Mouse (Mus musculus) liver, embryonic 14 days (tissue): ENCODE results near the gene Vmn2r124. TPM values are rescaled to one million over a fixed set of nuclear protein-coding genes. Genes with fewer than 3 reads are reported as not detected.

Experiments
- polyA plus RNA-seq: library from polyadenylated mRNA; depleted of rRNA; stranded (reverse); fragments of >200 nt; gene quantifications from 2 replicates; pipeline ENCODE4 v1.2.3, GENCODE M21; 2012; rRNA removed

Vmn2r124 gene
- not detected in 2 replicates for polyA plus RNA-seq

DNA sequence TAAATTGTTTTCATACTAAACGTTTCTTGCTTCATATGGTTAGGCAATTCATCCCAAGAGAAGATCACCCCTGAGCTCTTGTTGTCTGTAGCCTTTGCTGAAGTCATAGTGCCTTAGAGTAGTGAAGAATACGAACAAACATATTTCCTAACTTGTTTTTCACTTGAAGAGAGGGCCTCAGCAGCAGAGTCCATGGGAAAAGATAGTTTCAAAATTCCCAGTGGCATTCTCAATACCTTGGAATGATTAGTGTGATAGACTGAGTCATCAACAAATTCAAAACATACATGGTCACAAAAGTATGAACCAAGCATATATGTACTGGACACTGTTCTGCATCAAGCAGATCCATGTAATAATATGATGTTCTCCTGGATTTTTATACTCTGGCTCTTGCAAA is at the start of gene Vmn2r124:
TSS of gene Vmn2r124 (plus strand) at position 301 of the 400 bp plus-strand sequence.

DNA sequence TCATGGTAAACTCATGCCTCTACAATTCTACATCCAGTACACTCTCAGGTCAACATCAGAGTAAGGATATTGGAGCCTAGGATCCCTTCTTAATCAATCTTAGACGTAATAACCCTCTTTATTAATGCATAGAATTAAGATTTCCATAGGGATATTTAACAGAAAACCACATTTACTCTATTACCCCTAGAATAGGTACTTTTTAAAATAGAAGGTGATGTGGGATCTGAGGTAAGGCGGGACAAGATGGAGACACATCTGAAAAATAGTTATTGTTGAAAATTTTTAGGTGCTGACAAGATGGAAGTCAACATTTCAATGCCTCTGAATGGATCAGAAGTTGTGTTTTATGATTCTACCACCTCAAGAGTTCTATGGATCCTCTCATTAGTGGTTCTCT is 27.8 kb upstream of the Vmn2r124 start, which contains the start of gene Fpr-rs4:
TSS of gene Fpr-rs4 (plus strand) at position 301 of the 400 bp plus-strand sequence.

DNA sequence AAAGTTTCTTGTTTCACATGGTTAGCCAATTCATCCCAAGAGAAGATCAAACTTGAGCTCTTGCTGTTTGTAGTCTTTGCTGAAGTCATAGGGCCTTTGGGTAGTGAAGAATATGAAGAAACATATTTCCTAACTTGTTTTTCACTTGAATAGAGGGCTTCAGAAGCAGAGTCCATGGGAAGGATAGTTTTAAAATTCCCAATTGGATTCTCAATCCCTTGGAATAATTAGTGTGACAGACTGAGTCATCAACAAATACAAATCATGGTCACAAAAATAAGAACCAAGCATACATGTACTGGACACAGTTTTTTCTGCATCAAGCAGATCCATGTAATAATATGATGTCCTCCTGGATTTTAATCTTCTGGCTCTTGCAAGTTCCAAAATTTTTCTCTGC is 35.5 kb downstream of the Vmn2r124 start, which contains the start of gene Vmn2r91:
TSS of gene Vmn2r91 (plus strand) at position 301 of the 400 bp plus-strand sequence.

Other genes starting within 250 kb of the Vmn2r124 start
- 6.5 TPM in 2 replicates for gene Spaca6, start 222.3 kb upstream of the Vmn2r124 start, polyA plus RNA-seq
- gene Has1, start 194.2 kb upstream of the Vmn2r124 start, polyA plus RNA-seq: not detected in 2 replicates
- gene Fpr1, start 165.5 kb upstream of the Vmn2r124 start, polyA plus RNA-seq: 1.6 and 2.7 TPM in 2 replicates
- gene Fpr2, start 161.6 kb upstream of the Vmn2r124 start, polyA plus RNA-seq: 0.94 and 1.6 TPM in 2 replicates
- gene Fpr3, start 161.6 kb upstream of the Vmn2r124 start, polyA plus RNA-seq: not detected in 2 replicates
- gene Fpr-rs4, start 27.7 kb upstream of the Vmn2r124 start, polyA plus RNA-seq: not detected in 2 replicates
- gene Vmn2r91, start 35.6 kb downstream of the Vmn2r124 start, polyA plus RNA-seq: not detected in 2 replicates
- not detected in 2 replicates for gene Vmn2r92, start 102.5 kb downstream of the Vmn2r124 start, polyA plus RNA-seq
- not detected in 2 replicates for gene Vmn2r94, start 228.3 kb downstream of the Vmn2r124 start, polyA plus RNA-seq
- gene Vmn2r93, start 248.7 kb downstream of the Vmn2r124 start, polyA plus RNA-seq: not detected in 2 replicates